Mouse (Mus musculus): ENCODE results near the gene Tgfbr2. TPM values are rescaled to one million over a fixed set of nuclear protein-coding genes. Genes with fewer than 3 reads are reported as not detected.

Tgfbr2 gene
- total and polyA plus RNA-seq, 3 experiments: 19.6 to 46.3 (median 42.8) TPM

GRCm38 (mm10) chr9:116119990-116120389 is 55.2 kb downstream of the Tgfbr2 start:
- Histone ChIP-seq H3K79me2 (replicated peaks; ENCODE audit: control insufficient read depth, extremely low read depth, insufficient read depth, poor library complexity, severe bottlenecking) (peaks cover 5% of the 10 kb centered on the region; the same call in 1 of the 2 replicates), H3K27ac (ENCODE audit: insufficient read depth, low read depth) (no peak overlapping the region), H3K36me3 (replicated peaks in 1 of 2; ENCODE audit: control insufficient read depth in 1 of 2, insufficient read depth in 1 of 2, low read length in 1 of 2) (peaks cover 87 to 92% of the 10 kb centered on the region in 2 experiments), H3K4me2 (ENCODE audit: insufficient read depth, low read depth, poor library complexity, severe bottlenecking) (no peak overlapping the region), H3K9ac (ENCODE audit: insufficient read depth, low read depth) (no peak overlapping the region), H3K4me1 (ENCODE audit: control insufficient read depth in 1 of 2, insufficient read depth in 2 of 2) (peaks cover 10 to 39% of the 10 kb centered on the region in 2 experiments), H3K9me3 (replicated peaks; ENCODE audit: low read length) (no peaks in the 10 kb centered on the region), H3K4me3 (replicated peaks in 1 of 3; ENCODE audit: low read depth in 2 of 3, low read length in 2 of 3, poor library complexity in 1 of 3) (no peak overlapping the region), H3K27me3 (replicated peaks) (no peaks in the 10 kb centered on the region)
- no peak for DNase-seq (ENCODE audit: extremely low read depth)
- dilution Hi-C loops (cut with MboI; ENCODE audit: extremely low pct_ligation_motif_present, extremely low pct_unique_long_range_greater_than_20kb, low sequenced_read_pairs): no loop called here
- TF ChIP-seq MAZ (IDR thresholded peaks at IDR 0.05; ENCODE audit: low read depth, low read length) (no peak), ZC3H11A (IDR thresholded peaks at IDR 0.05; ENCODE audit: low read depth, low read length) (no peak), RCOR1 (conservative IDR thresholded peaks at IDR 0.05; ENCODE audit: low read depth, low read length) (no peak), CTCF (conservative IDR thresholded peaks at IDR 0.05 in 1 of 2, IDR thresholded peaks at IDR 0.05 in 1 of 2; ENCODE audit: low read depth in 2 of 2, low read length in 2 of 2) (no peak), EP300 (IDR thresholded peaks at IDR 0.05; ENCODE audit: low read length) (no peak), RAD21 (IDR thresholded peaks at IDR 0.05; ENCODE audit: low read depth, low read length) (no peak), BHLHE40 (IDR thresholded peaks at IDR 0.05; ENCODE audit: low read depth, low read length) (no peak), CHD2 (IDR thresholded peaks at IDR 0.05; ENCODE audit: low read length) (no peak), USF2 (conservative IDR thresholded peaks at IDR 0.05; ENCODE audit: low read depth, low read length) (no peak), NELFE (IDR thresholded peaks at IDR 0.05; ENCODE audit: low read depth, low read length) (no peak), ETS1 (conservative IDR thresholded peaks at IDR 0.05; ENCODE audit: low read depth, low read length) (no peak), USF1 (IDR thresholded peaks at IDR 0.05; ENCODE audit: low read depth, low read length) (no peak), ZMIZ1 (IDR thresholded peaks at IDR 0.05; ENCODE audit: low read depth, low read length) (no peak), MAX (IDR thresholded peaks at IDR 0.05; ENCODE audit: low read length) (no peak), ZKSCAN1 (IDR thresholded peaks at IDR 0.05; ENCODE audit: borderline replicate concordance, low read depth, low read length) (no peak), KAT2A (IDR thresholded peaks at IDR 0.05; ENCODE audit: insufficient replicate concordance, low read length) (no peak), SIN3A (IDR thresholded peaks at IDR 0.05; ENCODE audit: low read length) (no peak), GABPA (IDR thresholded peaks at IDR 0.05; ENCODE audit: insufficient replicate concordance, low read depth, low read length) (no peak), ZNF384 (IDR thresholded peaks at IDR 0.05; ENCODE audit: low read depth, low read length) (no peak)
- in situ Hi-C loops (cut with MboI; ENCODE audit: low pct_ligation_motif_present, low pct_unique_long_range_greater_than_20kb, low sequenced_read_pairs): no loop called here

DNA sequence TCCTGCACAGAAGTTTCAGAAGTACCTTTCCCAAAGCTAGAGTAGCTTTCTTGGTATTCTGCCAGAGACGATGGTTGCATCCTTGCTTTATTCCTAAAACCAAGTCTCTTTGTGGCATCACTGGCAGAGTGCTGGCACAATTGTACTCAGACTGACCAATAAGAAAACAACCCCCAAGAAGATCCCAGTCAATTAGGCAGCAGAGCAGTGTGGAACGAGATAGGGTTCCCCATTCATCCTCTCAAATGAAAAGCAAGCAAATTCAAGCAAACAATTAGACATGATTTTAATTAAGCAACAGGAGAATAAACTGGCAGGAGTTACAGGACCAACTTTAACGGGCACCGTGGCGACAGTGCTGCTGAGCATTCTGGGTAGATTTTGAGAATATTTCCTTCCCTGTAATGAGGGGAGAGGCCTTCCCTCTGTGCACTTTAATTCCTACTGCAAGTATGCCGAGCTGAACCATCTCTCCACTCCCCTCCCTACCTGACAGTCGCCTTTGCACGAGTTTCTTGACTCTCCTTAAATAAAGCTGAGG is 56.8 kb downstream of the Tgfbr2 start:
- Histone ChIP-seq H3K27ac (ENCODE audit: insufficient read depth, low read depth) (no peak overlapping the region), H3K4me1 (ENCODE audit: control insufficient read depth in 1 of 2, insufficient read depth in 2 of 2) (peaks cover 12 to 39% of the 10 kb centered on the region in 2 experiments), H3K4me3 (replicated peaks in 1 of 3; ENCODE audit: low read depth in 2 of 3, low read length in 2 of 3, poor library complexity in 1 of 3) (no peak overlapping the region), H3K9me3 (replicated peaks; ENCODE audit: low read length) (no peaks in the 10 kb centered on the region), H3K79me2 (replicated peaks; ENCODE audit: control insufficient read depth, extremely low read depth, insufficient read depth, poor library complexity, severe bottlenecking) (peaks cover 3% of the 10 kb centered on the region; the same call in 1 of the 2 replicates), H3K9ac (ENCODE audit: insufficient read depth, low read depth) (no peak overlapping the region), H3K27me3 (replicated peaks) (no peaks in the 10 kb centered on the region), H3K4me2 (ENCODE audit: insufficient read depth, low read depth, poor library complexity, severe bottlenecking) (no peak overlapping the region), H3K36me3 (replicated peaks in 1 of 2; ENCODE audit: control insufficient read depth in 1 of 2, insufficient read depth in 1 of 2, low read length in 1 of 2) (peaks cover 81 to 89% of the 10 kb centered on the region in 2 experiments)
- dilution Hi-C loops (cut with MboI; ENCODE audit: extremely low pct_ligation_motif_present, extremely low pct_unique_long_range_greater_than_20kb, low sequenced_read_pairs): no loop called here
- no peak for TF ChIP-seq MAFK (IDR thresholded peaks at IDR 0.05; ENCODE audit: insufficient replicate concordance, low read length)
- TF ChIP-seq MXI1 (IDR thresholded peaks at IDR 0.05; ENCODE audit: low read depth, low read length): no peak
- no peak for TF ChIP-seq ZKSCAN1 (IDR thresholded peaks at IDR 0.05; ENCODE audit: borderline replicate concordance, low read depth, low read length)
- no peak for TF ChIP-seq MAZ (IDR thresholded peaks at IDR 0.05; ENCODE audit: low read depth, low read length)
- no peak for TF ChIP-seq GABPA (IDR thresholded peaks at IDR 0.05; ENCODE audit: insufficient replicate concordance, low read depth, low read length)
- no peak for TF ChIP-seq SIN3A (IDR thresholded peaks at IDR 0.05; ENCODE audit: low read length)
- TF ChIP-seq RCOR1 (conservative IDR thresholded peaks at IDR 0.05; ENCODE audit: low read depth, low read length): no peak
- TF ChIP-seq MEF2A (IDR thresholded peaks at IDR 0.05; ENCODE audit: borderline replicate concordance, low read depth, low read length): no peak
- no peak for TF ChIP-seq TBP (conservative IDR thresholded peaks at IDR 0.05; ENCODE audit: low read depth, low read length)
- TF ChIP-seq E2F4 (IDR thresholded peaks at IDR 0.05; ENCODE audit: insufficient replicate concordance, low read depth, low read length): no peak
- no peak for TF ChIP-seq JUND (conservative IDR thresholded peaks at IDR 0.05; ENCODE audit: low read depth, low read length)
- no peak for TF ChIP-seq HCFC1 (IDR thresholded peaks at IDR 0.05; ENCODE audit: low read depth, low read length)
- in situ Hi-C loops (cut with MboI; ENCODE audit: low pct_ligation_motif_present, low pct_unique_long_range_greater_than_20kb, low sequenced_read_pairs): no loop called here
- no peak for DNase-seq (ENCODE audit: extremely low read depth)

All from CH12.LX (cell line).